Mouse (Mus musculus): ENCODE results near the gene Sdcbp2. TPM values are rescaled to one million over a fixed set of nuclear protein-coding genes. Genes with fewer than 3 reads are reported as not detected.

The Sdcbp2 gene
- polyA plus RNA-seq (2016; fragmentation: Nextera tagmentation; extraction: Ambion mirVana) = 0.59 and 1.0 TPM in 2 replicates

GRCm38 (mm10) chr2:151571873-151572700 is at the start of gene Sdcbp2:
Sdcbp2 (plus strand) TSS chr2:151572622.
- no peaks in the 10 kb centered on the region for H3K9me3 ChIP-seq
- ATAC-seq (ENCODE audit: insufficient number of reproducible peaks, insufficient read depth, low FRiP score, low TSS enrichment) = no peak

GRCm38 (mm10) chr2:151524324-151525041 is 47.9 kb upstream of the Sdcbp2 start:
- H3K4me2 ChIP-seq (replicated peaks) = no peak overlapping the region
- WGBS = 63% methylated on average over 4 of the region's 4 CpGs
- H3K4me1 ChIP-seq = no peaks in the 10 kb centered on the region
- H3K9ac ChIP-seq = no peak overlapping the region
- H3K27me3 ChIP-seq = no peaks in the 10 kb centered on the region
- H3K4me3 ChIP-seq = no peak overlapping the region
- no peak overlapping the region for H3K27ac ChIP-seq
- H3K9me3 ChIP-seq = no peaks in the 10 kb centered on the region
- no peak for ATAC-seq (ENCODE audit: insufficient number of reproducible peaks, insufficient read depth, low FRiP score, low TSS enrichment)
- H3K36me3 ChIP-seq = peaks cover 6% of the 10 kb centered on the region

More at GRCm38 (mm10) chr2:151571873-151572700, at the start of gene Sdcbp2:
- Histone ChIP-seq H3K27me3 (0 out of 2 replicates have a peak, but pooled peaks cover 2% of the 10 kb centered on the region), H3K9ac (no peak within 1 kb of the TSS), H3K27ac (no peak within 1 kb of the TSS), H3K4me3 (no peak within 1 kb of the TSS), H3K36me3 (no peaks in the 10 kb centered on the region), H3K4me1 (0 out of 2 replicates have a peak, but pooled peaks cover 3% of the 10 kb centered on the region), H3K4me2 (replicated peaks) (no peak within 1 kb of the TSS)
- 75% methylated on average over 17 of the region's 17 CpGs for WGBS

- H3K9me3 ChIP-seq = no peaks in the 10 kb centered on the region
- no peak overlapping the region for H3K4me3 ChIP-seq
- H3K4me2 ChIP-seq (replicated peaks) = no peak overlapping the region
- peaks cover 3% of the 10 kb centered on the region for H3K36me3 ChIP-seq
- H3K27me3 ChIP-seq = no peaks in the 10 kb centered on the region
- 70% methylated on average over 2 of the region's 2 CpGs for WGBS
- no peak overlapping the region for H3K9ac ChIP-seq
- H3K27ac ChIP-seq = no peak overlapping the region
- no peak for ATAC-seq (ENCODE audit: insufficient number of reproducible peaks, insufficient read depth, low FRiP score, low TSS enrichment)
- no peaks in the 10 kb centered on the region for H3K4me1 ChIP-seq
These were observed 46.9 kb upstream of the Sdcbp2 start for GRCm38 (mm10) chr2:151525520-151525919.

GRCm38 (mm10) chr2:151528066-151528465 is 44.4 kb upstream of the Sdcbp2 start:
- Histone ChIP-seq H3K9ac (no peak overlapping the region), H3K27me3 (no peaks in the 10 kb centered on the region), H3K4me1 (no peaks in the 10 kb centered on the region), H3K36me3 (no peaks in the 10 kb centered on the region), H3K9me3 (no peaks in the 10 kb centered on the region), H3K4me2 (replicated peaks) (no peak overlapping the region), H3K4me3 (no peak overlapping the region), H3K27ac (no peak overlapping the region)
- no peak for ATAC-seq (ENCODE audit: insufficient number of reproducible peaks, insufficient read depth, low FRiP score, low TSS enrichment)
- WGBS = 87% methylated on average over 1 of the region's 1 CpGs

GRCm38 (mm10) chr2:151529169-151529568 is 43.3 kb upstream of the Sdcbp2 start:
- Histone ChIP-seq H3K27me3 (no peaks in the 10 kb centered on the region), H3K9me3 (no peaks in the 10 kb centered on the region), H3K36me3 (no peaks in the 10 kb centered on the region), H3K4me2 (replicated peaks) (no peak overlapping the region), H3K9ac (no peak overlapping the region), H3K4me3 (no peak overlapping the region), H3K4me1 (no peaks in the 10 kb centered on the region), H3K27ac (no peak overlapping the region)
- ATAC-seq (ENCODE audit: insufficient number of reproducible peaks, insufficient read depth, low FRiP score, low TSS enrichment) = no peak

- Histone ChIP-seq H3K4me1 (no peaks in the 10 kb centered on the region), H3K4me2 (replicated peaks) (no peak overlapping the region), H3K36me3 (no peaks in the 10 kb centered on the region), H3K27me3 (no peaks in the 10 kb centered on the region), H3K27ac (no peak overlapping the region), H3K9ac (no peak overlapping the region), H3K9me3 (no peaks in the 10 kb centered on the region), H3K4me3 (no peak overlapping the region)
- 50% methylated on average over 8 of the region's 8 CpGs for WGBS
- no peak for ATAC-seq (ENCODE audit: insufficient number of reproducible peaks, insufficient read depth, low FRiP score, low TSS enrichment)
These were observed 41.8 kb upstream of the Sdcbp2 start for GRCm38 (mm10) chr2:151530378-151531230.

- Histone ChIP-seq H3K4me3 (no peak overlapping the region), H3K36me3 (no peaks in the 10 kb centered on the region), H3K27ac (no peak overlapping the region), H3K9ac (no peak overlapping the region), H3K27me3 (no peaks in the 10 kb centered on the region), H3K4me2 (replicated peaks) (no peak overlapping the region), H3K9me3 (no peaks in the 10 kb centered on the region), H3K4me1 (no peaks in the 10 kb centered on the region; the same call in 1 of the 2 replicates)
- no peak for ATAC-seq (ENCODE audit: insufficient number of reproducible peaks, insufficient read depth, low FRiP score, low TSS enrichment)
- WGBS = 96% methylated on average over 6 of the region's 6 CpGs
These were observed 38.8 kb upstream of the Sdcbp2 start for GRCm38 (mm10) chr2:151533632-151534031.

- Histone ChIP-seq H3K27me3 (no peaks in the 10 kb centered on the region), H3K4me3 (no peak overlapping the region), H3K9ac (no peak overlapping the region), H3K4me1 (no peaks in the 10 kb centered on the region; the same call in 1 of the 2 replicates), H3K9me3 (no peaks in the 10 kb centered on the region), H3K36me3 (no peaks in the 10 kb centered on the region), H3K4me2 (replicated peaks) (no peak overlapping the region), H3K27ac (no peak overlapping the region)
- 0 out of 2 replicates have a peak, but pooled peaks have one; percentile 8 for ATAC-seq (ENCODE audit: insufficient number of reproducible peaks, insufficient read depth, low FRiP score, low TSS enrichment)
- WGBS = 79% methylated on average over 1 of the region's 1 CpGs
These were observed 36.3 kb upstream of the Sdcbp2 start for GRCm38 (mm10) chr2:151535961-151536617.

- ATAC-seq (ENCODE audit: insufficient number of reproducible peaks, insufficient read depth, low FRiP score, low TSS enrichment) = no peak
- no peak overlapping the region for H3K4me3 ChIP-seq
- WGBS = 78% methylated on average over 5 of the region's 5 CpGs
- H3K27me3 ChIP-seq = no peaks in the 10 kb centered on the region
- H3K36me3 ChIP-seq = no peaks in the 10 kb centered on the region
- no peak overlapping the region for H3K9ac ChIP-seq
- no peaks in the 10 kb centered on the region for H3K9me3 ChIP-seq
- H3K27ac ChIP-seq = no peak overlapping the region
- H3K4me2 ChIP-seq (replicated peaks) = no peak overlapping the region
- H3K4me1 ChIP-seq = peaks cover 4% of the 10 kb centered on the region
These were observed 35.8 kb upstream of the Sdcbp2 start for GRCm38 (mm10) chr2:151536618-151536974.

- no peak for ATAC-seq (ENCODE audit: insufficient number of reproducible peaks, insufficient read depth, low FRiP score, low TSS enrichment)
- no peaks in the 10 kb centered on the region for H3K9me3 ChIP-seq
- H3K4me2 ChIP-seq (replicated peaks) = no peak overlapping the region
- 60% methylated on average over 4 of the region's 4 CpGs for WGBS
- H3K4me3 ChIP-seq = no peak overlapping the region
- H3K27me3 ChIP-seq = no peaks in the 10 kb centered on the region
- H3K27ac ChIP-seq = no peak overlapping the region
- peaks cover 9% of the 10 kb centered on the region for H3K4me1 ChIP-seq
- no peaks in the 10 kb centered on the region for H3K36me3 ChIP-seq
- H3K9ac ChIP-seq = no peak overlapping the region
These were observed 33.8 kb upstream of the Sdcbp2 start for GRCm38 (mm10) chr2:151538646-151539045.
